In the genomic region with DNA sequence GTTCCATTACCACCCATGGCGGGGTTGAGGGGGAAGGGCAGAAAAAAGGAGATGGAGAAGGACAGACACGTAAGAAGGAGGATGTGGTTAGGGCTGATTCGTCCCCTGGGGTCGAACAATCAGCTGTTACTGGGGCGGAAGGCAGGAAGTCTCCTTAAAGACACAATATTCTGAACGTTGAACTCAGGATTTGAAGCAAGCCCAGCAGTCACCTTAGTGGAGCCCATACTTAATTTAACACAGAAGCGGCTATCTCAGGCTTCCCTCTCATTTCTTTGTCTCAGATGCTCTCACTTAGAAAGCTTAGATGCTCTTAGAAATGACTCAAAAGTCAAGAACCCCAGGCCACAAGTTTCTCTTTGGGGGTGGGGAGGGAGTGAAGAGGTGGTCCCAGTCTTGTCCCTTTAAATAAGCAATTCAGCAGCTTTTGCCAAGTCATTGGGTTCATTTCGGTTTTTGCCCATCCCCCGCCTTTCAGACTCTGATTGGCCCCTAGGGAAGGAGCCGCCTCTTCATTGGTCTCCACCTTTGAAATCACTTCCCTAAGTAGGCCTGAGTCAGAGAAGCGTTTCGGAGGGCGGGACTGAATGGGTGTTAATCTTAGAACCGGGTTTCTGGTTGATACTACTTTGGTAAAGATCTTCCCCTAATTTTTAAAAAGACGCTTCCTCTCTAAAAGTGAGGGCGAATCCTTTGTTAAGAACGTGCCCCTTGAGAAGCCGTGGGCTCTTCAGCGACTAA, we compare ENCODE assay signal across 8 mouse cellular contexts. TPM values are rescaled to one million over a fixed set of nuclear protein-coding genes. Genes with fewer than 3 reads are reported as not detected.
A peak's percentile ranks its signal among the peaks of the same experiment; 100 is the strongest.
DNase-seq lines count a peak whose midpoint lies in the region; ATAC-seq and TF ChIP-seq lines count a peak whose summit lies in the region.

No protein-coding gene starts in this region.

- H3K27ac ChIP-seq in heart, embryonic 13.5 days (replicated peaks), result peak overlapping the region; percentile 99
- peak overlapping the region; percentile 95 for H3K27ac ChIP-seq in kidney, postnatal 0 days
- peak overlapping the region; percentile 99 for H3K27ac ChIP-seq in liver, adult 2 months (replicated peaks; ENCODE audit: insufficient read depth, low read depth, low read length)

- peak; percentile 89 for DNase-seq in CD4-positive, CD25-positive, alpha-beta regulatory T cell, adult 2 months (ENCODE audit: low read depth, low spot score)
- DNase-seq in brain, embryonic 18.5 days (ENCODE audit: low read depth, low spot score), result peak; percentile 82
- DNase-seq in kidney, postnatal 0 days (ENCODE audit: low spot score), result peak; percentile 98
- DNase-seq in liver, adult 2 months (ENCODE audit: extremely low read depth, low read depth, low spot score), result peak; percentile 95
- peak; percentile 91 to 96 for DNase-seq in spleen, postnatal 36 days (ENCODE audit: low spot score in 2 of 2)

- H3K36me3 ChIP-seq in erythroblast, embryonic 14.5 days (ENCODE audit: control insufficient read depth), result peaks cover 29% of the 10 kb centered on the region
- peaks cover 19% of the 10 kb centered on the region for H3K36me3 ChIP-seq in heart, embryonic 13.5 days
- H3K36me3 ChIP-seq in kidney, postnatal 0 days (ENCODE audit: insufficient read depth, low read length), result peaks cover 6% of the 10 kb centered on the region
- peaks cover 17% of the 10 kb centered on the region for H3K36me3 ChIP-seq in liver, adult 2 months (ENCODE audit: control insufficient read depth, insufficient read depth, low read length)

- no peak for TF ChIP-seq CTCF in kidney, postnatal 0 days (IDR thresholded peaks at IDR 0.05; ENCODE audit: low read depth)
- no peak for TF ChIP-seq CTCF in liver, adult 2 months (IDR thresholded peaks at IDR 0.05; ENCODE audit: low read depth, low read length)

- peak; percentile 12; the same call in 1 of the 2 replicates for ATAC-seq in heart, embryonic 13.5 days (ENCODE audit: extremely low read depth, insufficient number of reproducible peaks, low FRiP score, low TSS enrichment)
- ATAC-seq in kidney, postnatal 0 days (replicated peaks; ENCODE audit: low FRiP score, low read depth), result peak; percentile 15; the same call in 1 of the 2 replicates
- ATAC-seq in monocyte, adult 5-6 weeks (replicated peaks; ENCODE audit: insufficient number of reproducible peaks, low FRiP score, low TSS enrichment, poor library complexity, severe bottlenecking), result peak; percentile 44

- no peaks in the 10 kb centered on the region; the same call in 1 of the 2 replicates for H3K9me3 ChIP-seq in erythroblast, embryonic 14.5 days (ENCODE audit: control insufficient read depth, low read length)
- no peaks in the 10 kb centered on the region for H3K9me3 ChIP-seq in heart, embryonic 13.5 days
- H3K9me3 ChIP-seq in kidney, postnatal 0 days (replicated peaks; ENCODE audit: low read length), result no peaks in the 10 kb centered on the region

- WGBS in heart, embryonic 13.5 days, result 4% methylated on average over 19 of the region's 19 CpGs
- WGBS in kidney, postnatal 0 days, result 4% methylated on average over 19 of the region's 19 CpGs
- 5% methylated on average over 19 of the region's 19 CpGs for WGBS in liver, adult 2 months

- peak overlapping the region; percentile 91 for H3K4me2 ChIP-seq in heart, embryonic 13.5 days
- peak overlapping the region; percentile 69 for H3K4me2 ChIP-seq in kidney, postnatal 0 days (ENCODE audit: low read length)

- H3K4me1 ChIP-seq in erythroblast, embryonic 14.5 days (ENCODE audit: control insufficient read depth), result peaks cover 87% of the 10 kb centered on the region
- peaks cover 39% of the 10 kb centered on the region for H3K4me1 ChIP-seq in heart, embryonic 13.5 days
- H3K4me1 ChIP-seq in kidney, postnatal 0 days (replicated peaks; ENCODE audit: insufficient read depth, low read length), result peaks cover 20% of the 10 kb centered on the region
- peaks cover 37% of the 10 kb centered on the region for H3K4me1 ChIP-seq in liver, adult 2 months (ENCODE audit: control insufficient read depth, insufficient read depth, low read length)

- peak overlapping the region; percentile 85 for H3K9ac ChIP-seq in heart, embryonic 13.5 days
- H3K9ac ChIP-seq in kidney, postnatal 0 days (ENCODE audit: low read depth, low read length), result peak overlapping the region; percentile 54
- peak overlapping the region; percentile 79 for H3K9ac ChIP-seq in liver, adult 2 months (ENCODE audit: low read depth, low read length)

- H3K27me3 ChIP-seq in erythroblast, embryonic 14.5 days (ENCODE audit: control insufficient read depth), result no peaks in the 10 kb centered on the region
- H3K27me3 ChIP-seq in heart, embryonic 13.5 days (replicated peaks), result no peaks in the 10 kb centered on the region
- H3K27me3 ChIP-seq in kidney, postnatal 0 days (ENCODE audit: insufficient read depth, low read length), result no peaks in the 10 kb centered on the region
- H3K27me3 ChIP-seq in liver, adult 2 months (ENCODE audit: control insufficient read depth, insufficient read depth, low read length), result no peaks in the 10 kb centered on the region

- TF ChIP-seq POLR2A in liver, adult 2 months (IDR thresholded peaks at IDR 0.05; ENCODE audit: extremely low read depth, insufficient read depth, low read length), result 0 out of 2 replicates have a peak, but pooled peaks have one; percentile 32

- H3K79me2 ChIP-seq in liver, adult 2 months (ENCODE audit: control insufficient read depth, insufficient read depth, low read length), result peaks cover 4% of the 10 kb centered on the region; the same call in 1 of the 2 replicates

- H3K4me3 ChIP-seq in erythroblast, embryonic 14.5 days (replicated peaks), result peak overlapping the region; percentile 74
- H3K4me3 ChIP-seq in heart, embryonic 13.5 days, result peak overlapping the region; percentile 85
- peak overlapping the region; percentile 39 for H3K4me3 ChIP-seq in kidney, postnatal 0 days (replicated peaks; ENCODE audit: low read depth, low read length)
- peak overlapping the region; percentile 43 for H3K4me3 ChIP-seq in liver, adult 2 months (ENCODE audit: insufficient read depth, low read depth, low read length)

RNA-seq across cellular contexts. Expression of a gene that starts 1.2 kb away (rescaled TPM):
- 0.15 and 0.41 TPM in 2 replicates for polyA plus RNA-seq in erythroblast, embryonic 14.5 days (2012)
- 11.4 and 13.5 TPM in 2 replicates for polyA plus RNA-seq in heart, embryonic 13.5 days (2015; fragmentation: Nextera tagmentation; extraction: Ambion mirVana)
- polyA plus RNA-seq in kidney, postnatal 0 days (2015; fragmentation: Nextera tagmentation; extraction: Ambion mirVana), result 9.3 and 11.8 TPM in 2 replicates
- total RNA-seq in liver, adult 2 months (2014; rRNA removed), result 121 and 238 TPM in 2 replicates
- 237 and 265 TPM in 2 replicates for polyA plus RNA-seq in liver, adult 2 months (2012; rRNA removed)
- total RNA-seq in monocyte, adult 5-6 weeks (2017), result 1.0 to 8.1 TPM (median 1.3 TPM) in 3 replicates

RNA-seq across cellular contexts. Expression of a gene that starts 5.8 kb away (rescaled TPM):
- 11.2 and 11.7 TPM in 2 replicates for polyA plus RNA-seq in erythroblast, embryonic 14.5 days (2012)
- 3.7 and 3.8 TPM in 2 replicates for polyA plus RNA-seq in heart, embryonic 13.5 days (2015; fragmentation: Nextera tagmentation; extraction: Ambion mirVana)
- 4.9 and 5.3 TPM in 2 replicates for polyA plus RNA-seq in kidney, postnatal 0 days (2015; fragmentation: Nextera tagmentation; extraction: Ambion mirVana)
- total RNA-seq in liver, adult 2 months (2014; rRNA removed), result 14.4 and 30.4 TPM in 2 replicates
- polyA plus RNA-seq in liver, adult 2 months (2012; rRNA removed), result 20.3 and 21.5 TPM in 2 replicates
- 15.9 to 17.9 TPM (median 16.5 TPM) in 3 replicates for total RNA-seq in monocyte, adult 5-6 weeks (2017)

RNA-seq across cellular contexts. Expression of a gene that starts 20.9 kb away (rescaled TPM):
- 0.36 and 0.42 TPM in 2 replicates for polyA plus RNA-seq in erythroblast, embryonic 14.5 days (2012)
- 1.5 and 14.5 TPM in 2 replicates for polyA plus RNA-seq in heart, embryonic 13.5 days (2015; fragmentation: Nextera tagmentation; extraction: Ambion mirVana)
- polyA plus RNA-seq in kidney, postnatal 0 days (2015; fragmentation: Nextera tagmentation; extraction: Ambion mirVana), result 45.2 and 57.0 TPM in 2 replicates
- 687 and 824 TPM in 2 replicates for total RNA-seq in liver, adult 2 months (2014; rRNA removed)
- polyA plus RNA-seq in liver, adult 2 months (2012; rRNA removed), result 1,567 and 1,654 TPM in 2 replicates
- total RNA-seq in monocyte, adult 5-6 weeks (2017), result 0.19 TPM in 1 of 3 replicates, not detected in the others

RNA-seq across cellular contexts. Expression of a gene that starts 26.3 kb away (rescaled TPM):
- polyA plus RNA-seq in erythroblast, embryonic 14.5 days (2012), result 2.2 and 4.5 TPM in 2 replicates
- polyA plus RNA-seq in heart, embryonic 13.5 days (2015; fragmentation: Nextera tagmentation; extraction: Ambion mirVana), result 31.6 and 32.1 TPM in 2 replicates
- polyA plus RNA-seq in kidney, postnatal 0 days (2015; fragmentation: Nextera tagmentation; extraction: Ambion mirVana), result 36.3 and 36.6 TPM in 2 replicates
- total RNA-seq in liver, adult 2 months (2014; rRNA removed), result 72.8 and 102 TPM in 2 replicates
- 59.4 and 63.3 TPM in 2 replicates for polyA plus RNA-seq in liver, adult 2 months (2012; rRNA removed)
- 65.5 to 114 TPM (median 72.0 TPM) in 3 replicates for total RNA-seq in monocyte, adult 5-6 weeks (2017)

RNA-seq across cellular contexts. Expression of a gene that starts 37.8 kb away (rescaled TPM):
- 0.18 and 0.25 TPM in 2 replicates for polyA plus RNA-seq in erythroblast, embryonic 14.5 days (2012)
- 30.2 and 34.2 TPM in 2 replicates for polyA plus RNA-seq in heart, embryonic 13.5 days (2015; fragmentation: Nextera tagmentation; extraction: Ambion mirVana)
- polyA plus RNA-seq in kidney, postnatal 0 days (2015; fragmentation: Nextera tagmentation; extraction: Ambion mirVana), result 90.9 and 98.4 TPM in 2 replicates
- 810 and 1,243 TPM in 2 replicates for total RNA-seq in liver, adult 2 months (2014; rRNA removed)
- polyA plus RNA-seq in liver, adult 2 months (2012; rRNA removed), result 891 and 972 TPM in 2 replicates
- total RNA-seq in monocyte, adult 5-6 weeks (2017), result not detected in 3 replicates

Comparison
In these comparisons a context has a peak if more than half of its experiments do, and no peak if none do; other contexts are left out.
1. Peak in every context shown above with its lines: DNase-seq, ATAC-seq, H3K4me3 ChIP-seq and H3K27ac ChIP-seq.
2. RNA of a gene that starts 1.2 kb away (polyA plus RNA-seq): 237 to 265 TPM in liver, adult 2 months; 11.4 to 13.5 TPM in heart, embryonic 13.5 days, 9.3 to 11.8 TPM in kidney, postnatal 0 days and 0.15 to 0.41 TPM in erythroblast, embryonic 14.5 days; every median in the first group is over 10 times any median in the second.
3. RNA of a gene that starts 20.9 kb away (polyA plus RNA-seq): 1,567 to 1,654 TPM in liver, adult 2 months; 45.2 to 57.0 TPM in kidney, postnatal 0 days, 1.5 to 14.5 TPM in heart, embryonic 13.5 days and 0.36 to 0.42 TPM in erythroblast, embryonic 14.5 days; every median in the first group is over 10 times any median in the second.